Mouse (Mus musculus): ENCODE measurements around the gene Rgl1. TPM values are rescaled to one million over a fixed set of nuclear protein-coding genes. Genes with fewer than 3 reads are reported as not detected.

The Rgl1 gene
- total RNA-seq, 2 experiments from 2014 or later = 116 to 122 TPM

DNA sequence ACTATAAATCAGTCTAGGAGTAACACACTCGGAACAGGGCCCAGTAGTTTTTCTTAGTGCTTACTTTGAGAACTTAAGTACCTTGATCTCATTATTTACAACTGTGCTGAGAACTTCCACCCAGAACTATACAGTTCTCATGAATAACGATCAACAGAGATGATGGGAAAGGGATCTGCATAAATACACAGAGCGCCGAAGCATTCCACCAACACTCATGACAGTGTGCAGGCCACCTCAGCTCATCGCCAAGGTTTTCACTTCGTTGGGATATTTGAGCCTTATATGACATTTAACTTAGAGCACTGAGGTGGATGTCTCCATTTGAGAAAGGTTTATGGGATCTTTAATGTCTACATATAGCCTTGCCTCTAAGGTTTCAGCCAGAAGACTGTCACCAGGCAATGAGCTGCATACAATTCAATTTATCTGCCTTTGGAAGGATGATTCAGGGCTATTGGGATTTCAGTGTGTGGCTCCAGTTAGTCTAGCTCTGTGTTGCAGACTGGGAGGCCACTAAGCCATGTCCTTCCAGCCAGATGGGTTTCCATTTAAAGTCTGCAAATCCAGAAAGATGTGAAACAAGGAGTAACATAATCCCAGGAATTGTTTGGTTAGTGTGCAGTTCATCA is 223.3 kb downstream of the Rgl1 start:
- no peak for DNase-seq

DNA sequence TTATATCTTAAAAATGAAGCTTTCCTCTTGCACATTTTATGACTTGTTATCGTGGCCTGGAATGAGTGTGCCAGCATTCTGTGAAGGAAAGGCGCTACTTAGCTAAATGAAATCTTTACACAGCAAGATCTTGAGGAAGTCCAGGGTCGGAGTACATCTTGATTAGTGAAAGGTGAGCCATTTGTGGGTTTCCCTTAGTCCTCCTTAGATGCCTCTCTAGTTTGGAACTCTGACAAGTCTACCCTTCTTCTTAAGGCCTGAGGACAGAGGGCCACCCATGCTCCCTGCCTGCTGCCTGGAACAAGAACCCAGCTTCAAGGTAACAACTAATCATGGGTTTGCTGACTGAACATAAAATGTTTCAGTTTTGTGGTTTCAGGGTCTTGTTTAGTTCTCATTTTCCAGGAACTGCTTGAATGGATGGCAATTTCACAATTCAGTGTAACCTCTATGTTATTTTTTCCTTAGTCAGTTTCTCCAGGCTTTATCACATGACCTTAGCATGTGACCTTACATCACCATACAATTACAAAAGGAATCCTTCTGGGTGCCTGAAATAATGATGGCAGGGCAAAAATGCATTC is 225.8 kb downstream of the Rgl1 start:
- no peak for DNase-seq

GRCm38 (mm10) chr1:152538817-152539216 is 227.3 kb downstream of the Rgl1 start:
- DNase-seq = no peak

DNA sequence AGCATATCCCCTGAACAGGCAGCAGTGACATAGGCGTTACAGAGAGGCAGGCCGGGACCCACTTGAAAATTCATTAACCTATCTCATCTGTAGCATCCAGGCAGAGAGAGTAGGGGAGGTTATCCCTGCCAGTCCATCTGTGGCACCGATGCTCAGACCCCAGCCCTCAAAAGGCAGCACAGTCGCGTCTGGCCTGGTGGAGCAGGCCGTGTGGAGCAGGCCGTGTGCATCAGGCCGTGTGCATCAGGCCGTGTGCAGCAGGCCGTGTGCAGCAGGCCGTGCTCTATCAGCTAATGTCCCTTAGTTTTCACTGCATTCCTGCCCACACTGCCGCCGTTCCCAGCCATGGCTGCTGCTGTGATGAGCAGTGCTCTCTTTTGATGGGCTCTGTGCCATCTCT is 229.0 kb downstream of the Rgl1 start:
- DNase-seq = no peak

DNA sequence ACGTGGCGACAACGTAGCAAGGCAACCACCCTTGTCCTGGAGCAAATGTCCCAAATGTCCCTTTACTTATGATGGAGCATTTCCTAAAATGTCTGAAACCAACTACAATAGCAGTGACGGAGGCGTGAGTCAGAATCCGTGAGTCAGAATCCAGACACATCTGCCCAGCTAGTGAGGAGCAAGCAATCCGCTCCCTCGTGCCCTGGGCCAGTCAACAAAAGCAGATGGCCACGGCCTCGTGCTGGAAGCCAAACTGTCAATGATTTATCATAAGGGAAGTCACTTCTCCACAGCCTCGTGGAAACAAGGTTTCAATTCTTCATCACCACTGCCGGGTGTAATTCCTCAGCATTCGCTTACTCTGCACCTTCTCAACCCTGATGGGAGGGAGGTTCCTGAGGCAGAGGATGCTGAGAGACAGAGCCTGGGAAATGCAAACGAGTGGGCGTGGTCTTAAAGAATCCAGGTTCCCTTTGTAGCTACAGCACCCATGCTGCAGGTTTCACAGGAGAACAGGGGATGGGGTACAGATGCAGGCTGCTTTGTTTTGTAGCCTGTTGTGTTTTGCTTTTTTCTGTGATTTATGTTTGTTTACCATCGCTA is 229.6 kb downstream of the Rgl1 start:
- no peak for DNase-seq

- DNase-seq = no peak
Observed at GRCm38 (mm10) chr1:152534531-152534930, 231.6 kb downstream of the Rgl1 start.

GRCm38 (mm10) chr1:152531498-152531897 is 234.7 kb downstream of the Rgl1 start:
- DNase-seq = no peak

GRCm38 (mm10) chr1:152528778-152529177 is 237.4 kb downstream of the Rgl1 start:
- DNase-seq = no peak

GRCm38 (mm10) chr1:152528214-152528613 is 237.9 kb downstream of the Rgl1 start:
- DNase-seq = no peak

- no peak for DNase-seq
Observed at GRCm38 (mm10) chr1:152526154-152526553, 240.0 kb downstream of the Rgl1 start.

- DNase-seq = peak; percentile 58 to 77
Observed at GRCm38 (mm10) chr1:152524987-152525648, 241.0 kb downstream of the Rgl1 start.

- DNase-seq = peak; percentile 49 to 50
Observed at GRCm38 (mm10) chr1:152524098-152524892, 241.9 kb downstream of the Rgl1 start.

DNA sequence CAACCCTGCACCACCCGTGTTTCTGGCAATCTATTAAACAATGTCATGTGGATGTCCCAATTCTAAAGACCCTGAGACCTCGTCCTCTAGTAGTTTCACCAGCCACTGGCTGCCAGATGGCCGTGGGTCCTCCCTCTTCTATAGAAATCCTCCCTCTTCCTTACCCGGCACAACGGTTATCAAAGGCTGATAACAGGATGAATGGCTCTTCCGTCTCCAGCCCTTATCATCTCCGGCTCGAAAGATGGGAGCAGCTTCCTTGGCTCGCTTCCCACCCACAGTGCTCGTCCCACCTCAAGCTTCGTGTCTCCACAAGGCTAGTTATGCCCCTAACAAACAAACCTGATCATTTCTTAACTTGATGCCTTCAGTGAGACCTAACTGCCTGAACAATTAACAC is 242.9 kb downstream of the Rgl1 start:
- no peak for DNase-seq

DNA sequence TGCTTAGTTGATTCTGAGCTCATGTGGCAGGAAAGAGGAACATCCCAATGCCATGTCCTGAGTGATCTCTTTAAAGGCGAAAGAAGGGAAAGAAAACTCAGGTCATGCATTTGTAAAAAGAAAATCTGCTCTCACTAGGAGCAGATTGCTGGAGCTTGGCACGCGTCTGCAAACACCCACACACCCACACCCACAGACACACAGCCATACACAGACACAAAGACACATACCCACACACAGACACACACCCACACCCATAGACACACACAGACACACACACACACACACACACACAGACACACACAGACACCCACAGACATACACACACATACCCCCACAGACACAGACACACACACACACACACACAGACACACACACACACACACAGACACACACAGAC is 243.9 kb downstream of the Rgl1 start:
- DNase-seq = peak; percentile 70 to 75

DNA sequence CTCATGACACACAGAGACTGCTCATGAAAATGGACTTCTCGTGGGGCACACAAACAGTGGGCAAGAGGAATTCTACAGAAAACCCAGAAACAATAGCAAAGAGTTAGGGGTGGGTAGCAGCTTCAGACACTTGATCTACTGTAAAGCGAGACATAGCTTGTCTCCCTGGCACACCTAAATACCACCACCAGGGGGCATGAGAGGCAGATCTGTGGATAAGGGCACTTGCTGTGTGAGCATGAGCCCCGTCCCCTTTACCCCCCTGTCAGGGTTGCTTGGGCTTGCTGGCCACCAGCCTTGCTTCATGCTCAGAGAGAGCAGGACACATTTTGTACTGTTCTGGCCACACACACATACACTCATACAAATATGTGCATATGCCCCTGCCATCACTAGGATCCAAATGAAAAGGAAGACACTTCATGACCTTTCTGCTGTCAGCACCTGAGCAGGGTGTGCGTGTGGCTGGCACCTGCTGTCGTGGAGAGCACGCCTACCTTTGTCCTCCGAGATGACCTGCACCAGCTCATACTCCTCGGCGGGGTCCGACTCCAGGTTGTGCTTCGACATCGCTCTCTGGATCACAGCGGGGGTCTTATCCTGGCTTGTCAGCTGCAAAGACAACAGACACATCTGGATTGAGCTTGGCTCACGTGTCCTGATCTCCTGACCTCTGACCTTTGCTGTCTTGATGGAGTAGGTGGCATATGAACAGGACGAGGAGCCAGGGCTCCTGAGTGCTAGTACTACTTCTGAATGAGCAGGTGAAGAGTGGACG is 245.2 kb downstream of the Rgl1 start:
- DNase-seq = peak in 1 of 2 experiments; percentile 57

- DNase-seq = no peak
Observed at GRCm38 (mm10) chr1:152518971-152519370, 247.2 kb downstream of the Rgl1 start.

DNA sequence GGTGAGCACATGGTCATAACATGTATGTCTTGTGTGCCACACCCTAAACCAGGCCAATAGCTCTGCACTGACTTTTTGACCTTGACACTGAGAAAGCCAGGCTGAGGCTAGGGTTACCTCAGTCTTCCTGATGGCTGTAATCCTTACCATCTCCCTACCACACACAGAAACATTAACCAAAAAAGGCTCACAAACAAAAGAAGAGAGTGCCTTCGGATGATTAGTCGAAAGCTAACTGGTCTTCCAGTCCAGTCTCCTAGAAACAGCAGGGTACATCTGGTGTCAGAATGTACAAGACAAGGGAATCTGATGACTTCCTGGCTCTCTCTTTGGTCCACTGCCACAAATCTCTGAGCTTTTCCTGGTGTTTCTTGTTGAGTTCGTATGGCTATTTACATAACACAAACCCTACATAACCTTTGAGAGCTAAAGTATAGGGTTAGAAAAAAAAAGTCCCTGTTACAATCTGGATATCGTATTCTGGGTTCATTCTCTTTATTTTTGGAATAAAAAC is 249.0 kb downstream of the Rgl1 start:
- DNase-seq = no peak

DNA sequence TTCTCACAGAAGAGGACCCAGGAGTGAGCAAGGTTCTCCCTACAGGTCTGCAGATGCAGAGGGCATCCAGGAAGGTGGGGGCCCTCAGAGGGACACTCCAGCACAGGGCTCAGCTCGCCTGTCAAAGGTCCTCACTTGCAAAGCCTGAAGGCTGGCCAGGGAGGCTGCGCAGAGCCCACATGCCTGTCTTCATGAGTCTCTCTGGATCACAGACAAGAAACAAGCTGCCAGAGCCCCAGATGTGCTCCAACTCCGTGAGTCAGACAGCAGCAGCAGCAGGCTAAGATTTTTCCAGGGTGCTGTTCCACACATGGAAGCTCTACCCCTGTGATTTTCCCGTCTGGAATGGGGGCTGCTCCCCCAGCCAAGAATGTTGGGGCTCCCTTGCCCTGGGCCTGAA is 251.9 kb downstream of the Rgl1 start:
- DNase-seq = no peak

DNA sequence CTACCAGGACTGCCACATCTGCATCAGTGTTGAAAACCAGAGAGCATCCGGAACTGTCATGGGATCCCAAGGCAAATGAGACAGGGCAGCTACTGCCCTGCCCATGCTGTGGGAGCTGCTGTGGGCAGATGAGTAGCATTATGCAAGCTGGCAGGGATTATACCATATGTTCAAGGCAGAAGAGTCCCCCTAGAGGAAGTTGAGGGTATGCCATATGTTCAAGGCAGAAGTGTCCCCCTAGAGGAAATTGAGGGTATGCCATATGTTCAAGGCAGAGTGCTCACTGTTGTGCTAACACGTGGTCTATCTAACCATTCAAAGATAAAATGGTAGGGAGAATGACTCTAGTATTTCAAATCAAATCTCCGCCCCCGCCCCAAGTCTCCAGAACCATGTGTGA is 254.9 kb downstream of the Rgl1 start:
- no peak for DNase-seq

- no peak for DNase-seq
Observed at GRCm38 (mm10) chr1:152508481-152509220, 257.5 kb downstream of the Rgl1 start.

DNA sequence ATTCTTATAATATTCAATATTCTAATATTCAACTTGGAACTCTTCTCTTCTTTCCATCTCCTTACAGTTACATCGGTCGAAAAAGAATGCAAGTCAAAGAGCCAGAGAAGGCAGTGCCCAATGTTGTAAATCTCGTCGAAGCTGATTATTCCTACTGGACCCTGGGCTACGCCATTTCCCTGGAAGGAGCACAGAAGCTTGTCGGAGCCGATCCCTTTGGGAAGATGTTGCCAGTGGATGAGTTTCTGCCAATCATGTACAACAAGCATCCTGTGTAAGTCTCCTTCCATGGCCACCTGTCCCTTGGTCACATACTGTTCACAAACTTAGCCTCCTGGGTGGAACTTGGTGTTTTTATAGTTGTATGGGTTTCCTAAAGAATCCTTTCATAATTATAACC is 259.4 kb downstream of the Rgl1 start:
- no peak for DNase-seq
